Mouse (Mus musculus) thymus, adult 2 months (tissue): ENCODE measurements at regions not wholly inside any gene's neighbourhood (a gene's known extent, or its start where the extent isn't known, plus 50 kb on each side); places are given as distances from the start of the nearest gene placed in this dataset.

Experiments used
- DNase-seq: peaks from one replicate; pipeline ENCODE4 v3.0.0; 2021
- H3K27ac ChIP-seq: fragments of 200-500 bp; 2 replicates; pipeline ENCODE4 v1.5.1; 2012; ENCODE audit warnings: low read length, control low read depth; ENCODE audit not compliant: control insufficient read depth, insufficient read depth
- H3K27me3 ChIP-seq: fragments of 200-500 bp; 2 replicates; pipeline ENCODE4 v1.6.1; 2012; ENCODE audit warnings: mild to moderate bottlenecking, low read length, moderate library complexity, mixed read lengths; ENCODE audit not compliant: control insufficient read depth, insufficient read depth
- H3K36me3 ChIP-seq: fragments of 200-500 bp; 2 replicates; pipeline ENCODE4 v1.6.1; 2012; ENCODE audit warnings: mild to moderate bottlenecking, low read length, moderate library complexity; ENCODE audit not compliant: control insufficient read depth, insufficient read depth
- H3K4me1 ChIP-seq: fragments of 200-500 bp; replicated peaks from 2 replicates; pipeline ENCODE4 v1.6.1; 2012; ENCODE audit warnings: low read length; ENCODE audit not compliant: control insufficient read depth, insufficient read depth
- H3K4me3 ChIP-seq: fragments of 200-500 bp; 2 replicates; pipeline ENCODE4 v1.5.1; 2012; ENCODE audit warnings: mild to moderate bottlenecking, low read length, control low read depth, moderate library complexity; ENCODE audit not compliant: control insufficient read depth, insufficient read depth
- CTCF ChIP-seq: fragments of 200-500 bp; IDR thresholded peaks from 2 replicates; pipeline ENCODE4 v1.5.1; 2012; ENCODE audit warnings: mild to moderate bottlenecking, control low read depth, low read length, moderate library complexity, borderline replicate concordance; ENCODE audit not compliant: control insufficient read depth, poor library complexity, insufficient read depth; ENCODE audit errors: extremely low read depth
- POLR2A ChIP-seq: fragments of 200-500 bp; IDR thresholded peaks from 2 replicates; pipeline ENCODE4 v1.6.1; 2012; ENCODE audit warnings: mild to moderate bottlenecking, low read length, control low read depth, moderate library complexity; ENCODE audit not compliant: control insufficient read depth, poor library complexity, insufficient read depth; ENCODE audit errors: extremely low read depth
- whole genome bisulfite sequencing: fragments of 180-500 bp; shearing (Covaris S2); methylation state at CpG from one replicate; pipeline ENCODE4 v1.1.7; 2018; 5-methylcytosine and 5-hydroxymethylcytosine counted together

DNA sequence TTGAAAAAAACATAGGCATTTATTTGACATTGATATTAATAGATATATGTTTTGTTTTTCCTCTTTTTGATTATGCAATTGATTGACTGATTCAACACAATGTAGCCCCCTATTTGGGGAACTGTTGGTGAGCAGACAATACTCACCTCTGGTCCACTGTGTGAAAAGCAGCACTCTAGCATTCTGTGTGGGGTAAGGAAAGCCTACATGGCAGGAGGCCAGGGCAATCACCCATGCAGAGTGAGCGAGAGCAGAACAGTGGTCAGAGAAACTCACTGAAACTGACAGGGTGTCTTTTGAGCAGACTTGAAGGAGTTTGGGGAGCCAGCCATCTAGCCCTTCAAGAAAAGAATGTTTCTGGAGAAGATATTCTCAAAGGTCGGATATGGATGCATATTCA is 73.2 kb upstream of the Azi2 start:
- Histone ChIP-seq H3K4me3 (no peak overlapping the region), H3K4me1 (no peaks in the 10 kb centered on the region), H3K27me3 (no peaks in the 10 kb centered on the region), H3K36me3 (no peaks in the 10 kb centered on the region), H3K27ac (no peak overlapping the region)
- 74% methylated on average over 2 of the region's 2 CpGs for WGBS
- DNase-seq, result no peak
- TF ChIP-seq POLR2A (no peak), CTCF (no peak)

- 67% methylated on average over 10 of the region's 10 CpGs for WGBS
- no peak for TF ChIP-seq CTCF
- H3K4me3 ChIP-seq, result no peak overlapping the region
- H3K36me3 ChIP-seq, result no peaks in the 10 kb centered on the region
- H3K27me3 ChIP-seq, result no peaks in the 10 kb centered on the region
- no peaks in the 10 kb centered on the region for H3K4me1 ChIP-seq
- H3K27ac ChIP-seq, result no peak overlapping the region
- DNase-seq, result no peak
These were observed 73.8 kb upstream of the Azi2 start for GRCm38 (mm10) chr9:117966326-117966989.

GRCm38 (mm10) chr9:117962088-117963030 is 77.9 kb upstream of the Azi2 start:
- Histone ChIP-seq H3K27ac (no peak overlapping the region), H3K4me3 (no peak overlapping the region), H3K4me1 (no peaks in the 10 kb centered on the region), H3K27me3 (no peaks in the 10 kb centered on the region), H3K36me3 (no peaks in the 10 kb centered on the region)
- DNase-seq, result no peak
- TF ChIP-seq POLR2A (no peak), CTCF (no peak)
- WGBS, result 79% methylated on average over 9 of the region's 9 CpGs

DNA sequence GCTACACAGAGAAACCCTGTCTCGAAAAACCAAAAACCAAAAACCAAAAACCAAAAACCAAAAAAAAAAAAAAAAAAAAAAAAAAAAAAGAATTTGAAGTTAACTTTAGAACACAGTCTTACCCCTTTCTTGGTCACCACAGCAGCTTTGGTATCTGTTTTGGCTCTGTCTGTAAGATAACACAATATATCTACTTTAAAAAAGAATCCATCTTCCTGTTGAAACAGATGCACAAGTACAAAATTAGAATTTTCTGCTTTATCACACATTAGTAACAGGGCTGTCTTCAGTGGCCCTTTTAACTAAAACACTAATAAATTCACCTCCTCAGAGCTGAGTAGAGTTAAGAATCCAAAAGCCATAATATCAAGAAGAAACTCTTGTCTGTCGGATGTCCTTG is 80.5 kb upstream of the Azi2 start:
- no peaks in the 10 kb centered on the region for H3K4me1 ChIP-seq
- no peaks in the 10 kb centered on the region for H3K27me3 ChIP-seq
- TF ChIP-seq POLR2A (no peak), CTCF (no peak)
- H3K27ac ChIP-seq, result no peak overlapping the region
- 56% methylated on average over 2 of the region's 2 CpGs for WGBS
- no peaks in the 10 kb centered on the region for H3K36me3 ChIP-seq
- no peak for DNase-seq
- H3K4me3 ChIP-seq, result no peak overlapping the region

DNA sequence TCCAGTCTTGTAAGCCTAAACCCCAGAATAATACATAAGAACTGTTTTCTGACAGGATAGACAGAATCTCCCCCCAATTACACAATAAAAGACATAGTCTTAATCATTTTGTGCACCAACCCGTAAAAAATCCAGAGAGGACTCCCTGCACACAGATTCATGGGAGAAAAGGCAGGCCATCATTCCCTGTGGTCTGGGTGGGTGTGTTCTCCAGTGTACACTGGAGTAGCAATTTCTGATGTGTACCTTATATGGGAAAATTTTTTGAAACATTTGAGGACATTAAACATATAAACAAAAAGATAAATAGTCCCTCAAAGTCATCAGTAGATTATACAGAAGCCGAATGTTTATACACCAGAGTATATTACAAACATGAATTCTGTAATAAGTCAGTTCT is 83.1 kb upstream of the Azi2 start:
- no peaks in the 10 kb centered on the region for H3K4me1 ChIP-seq
- H3K4me3 ChIP-seq, result no peak overlapping the region
- TF ChIP-seq CTCF (no peak), POLR2A (no peak)
- H3K36me3 ChIP-seq, result no peaks in the 10 kb centered on the region
- H3K27me3 ChIP-seq, result no peaks in the 10 kb centered on the region
- H3K27ac ChIP-seq, result no peak overlapping the region
- 91% methylated on average over 2 of the region's 2 CpGs for WGBS
- DNase-seq, result no peak

DNA sequence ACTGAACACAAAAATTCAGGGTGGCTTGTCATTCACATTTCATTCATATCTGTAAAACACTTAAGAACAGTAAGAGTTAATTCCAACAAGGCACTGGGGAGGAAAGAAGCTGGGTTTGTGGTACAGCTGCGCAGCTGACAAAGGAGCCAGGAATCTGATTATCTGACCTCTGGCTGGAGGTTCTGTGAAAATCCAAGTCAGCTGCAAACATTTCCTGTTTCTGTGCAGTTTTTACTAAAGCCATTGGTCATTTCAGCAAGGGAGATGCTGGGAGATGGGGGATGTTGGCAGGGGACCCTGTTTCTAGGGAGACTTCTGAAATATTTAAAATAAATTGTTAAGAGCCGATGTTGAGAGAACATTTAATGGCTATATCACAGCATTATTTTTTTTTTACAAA is 83.6 kb upstream of the Azi2 start:
- TF ChIP-seq CTCF (no peak), POLR2A (no peak)
- WGBS, result 73% methylated on average over 2 of the region's 2 CpGs
- no peaks in the 10 kb centered on the region for H3K36me3 ChIP-seq
- H3K4me3 ChIP-seq, result no peak overlapping the region
- DNase-seq, result no peak
- H3K27me3 ChIP-seq, result no peaks in the 10 kb centered on the region
- no peak overlapping the region for H3K27ac ChIP-seq
- H3K4me1 ChIP-seq, result no peaks in the 10 kb centered on the region

GRCm38 (mm10) chr9:117927466-117927847 is 112.8 kb upstream of the Azi2 start:
- no peaks in the 10 kb centered on the region for H3K4me1 ChIP-seq
- no peak overlapping the region for H3K27ac ChIP-seq
- H3K4me3 ChIP-seq, result no peak overlapping the region
- no peaks in the 10 kb centered on the region for H3K27me3 ChIP-seq
- no peak for DNase-seq
- H3K36me3 ChIP-seq, result no peaks in the 10 kb centered on the region
- 4% methylated on average over 7 of the region's 7 CpGs for WGBS
- no peak for TF ChIP-seq CTCF
- TF ChIP-seq POLR2A, result no peak
